Mouse (Mus musculus) spleen, adult 2 months (tissue): ENCODE measurements around the gene Larp4b.

ENCODE experiments used
- CTCF ChIP-seq: fragments of 200-500 bp; IDR thresholded peaks from 2 replicates; pipeline ENCODE4 v1.5.1; 2011; ENCODE audit warnings: mild to moderate bottlenecking, inconsistent platforms; ENCODE audit not compliant: insufficient read depth, insufficient read length, insufficient replicate concordance; ENCODE audit errors: extremely low read depth
- POLR2A ChIP-seq: fragments of 200-500 bp; IDR thresholded peaks from 2 replicates; pipeline ENCODE4 v1.6.1; 2011; ENCODE audit warnings: low read depth, low read length, inconsistent platforms

- TF ChIP-seq CTCF = no peak
- no peak for TF ChIP-seq POLR2A
Measured at GRCm38 (mm10) chr13:9191172-9192140, 97.8 kb downstream of the Larp4b start.
